Mouse (Mus musculus) gastrocnemius, postnatal 25 days (tissue): ENCODE data around the gene Ly6g5b. TPM values are rescaled to one million over a fixed set of nuclear protein-coding genes. Genes with fewer than 3 reads are reported as not detected.
"Not testable (repeated sequence)": the region's sequence is repeated elsewhere in the genome, so short reads cannot be mapped to it uniquely, and the experiment has no call there.

Experiments used
- DNase-seq: peaks from one replicate; pipeline ENCODE4 v3.0.0; 2022
- total RNA-seq, 2 experiments: library from RNA; stranded (reverse); gene quantifications; 1 replicate in 1 of 2; 2 replicates in 1 of 2; pipeline ENCODE4 v1.2.3; 2021

Gene Ly6g5b
- total RNA-seq, 2 experiments from 2014 or later: not detected

DNA sequence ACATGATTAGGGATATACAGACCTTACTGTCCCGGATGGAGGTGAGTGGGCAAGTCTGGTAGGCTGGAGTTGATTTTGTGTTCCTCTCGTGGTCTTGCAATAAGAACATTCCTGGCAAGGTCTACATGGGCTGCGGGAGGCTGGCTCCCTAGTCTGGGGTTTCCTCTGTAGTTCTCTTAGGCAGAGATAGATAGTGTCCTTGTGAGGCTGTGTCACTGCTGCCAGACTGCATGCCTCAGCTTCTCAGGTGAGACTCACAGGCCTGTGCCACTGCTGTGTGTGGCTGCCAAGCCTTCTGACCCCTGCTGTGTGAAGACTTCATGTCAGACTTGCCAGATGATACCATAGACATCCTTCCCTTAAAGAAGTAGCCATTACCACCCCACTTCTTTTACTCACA lies 24.0 kb upstream of the Ly6g5b start:
- DNase-seq: no peak

DNA sequence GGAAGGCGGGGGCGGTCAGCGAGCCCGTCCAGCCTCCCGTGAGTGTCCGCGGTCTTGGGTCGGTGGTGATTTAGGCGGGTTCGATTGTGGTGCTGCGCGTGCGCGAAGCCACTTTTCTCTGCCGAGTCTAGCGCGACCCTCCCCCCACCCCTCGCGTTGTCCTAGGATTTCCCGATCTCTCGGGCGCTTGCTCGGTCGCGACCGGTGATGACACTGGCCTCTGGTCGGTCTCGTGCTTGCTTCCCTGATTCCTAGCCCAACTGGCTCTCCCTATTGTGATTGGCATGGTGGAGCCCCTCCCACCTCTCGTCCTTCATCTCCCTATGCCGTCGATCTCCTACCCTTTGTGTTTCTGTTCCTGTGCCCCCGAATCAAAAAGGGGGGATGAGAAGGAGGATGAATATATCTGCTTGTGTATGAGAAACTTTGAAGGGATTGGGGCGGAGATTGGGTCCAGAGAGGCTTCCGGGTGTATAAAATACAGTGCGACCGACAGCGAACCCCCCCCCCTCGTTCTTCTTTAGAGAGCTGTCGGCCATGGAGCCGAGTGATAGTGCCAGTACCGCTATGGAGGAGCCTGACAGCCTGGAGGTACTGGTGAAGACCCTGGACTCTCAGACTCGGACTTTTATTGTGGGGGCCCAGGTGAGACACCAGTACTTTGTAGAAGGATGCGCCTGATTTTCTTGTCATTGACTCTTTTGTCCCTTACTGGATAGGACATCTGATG lies 20.5 kb upstream of the Ly6g5b start:
- no peak for DNase-seq

GRCm38 (mm10) chr17:35134801-35135590 lies 19.8 kb upstream of the Ly6g5b start, which contains the start of gene Bag6:
Gene Bag6, plus strand, starts transcription at chr17:35135178.
- peak; percentile 92 for DNase-seq

GRCm38 (mm10) chr17:35133517-35133916 lies 18.3 kb upstream of the Ly6g5b start:
- DNase-seq: no peak

DNA sequence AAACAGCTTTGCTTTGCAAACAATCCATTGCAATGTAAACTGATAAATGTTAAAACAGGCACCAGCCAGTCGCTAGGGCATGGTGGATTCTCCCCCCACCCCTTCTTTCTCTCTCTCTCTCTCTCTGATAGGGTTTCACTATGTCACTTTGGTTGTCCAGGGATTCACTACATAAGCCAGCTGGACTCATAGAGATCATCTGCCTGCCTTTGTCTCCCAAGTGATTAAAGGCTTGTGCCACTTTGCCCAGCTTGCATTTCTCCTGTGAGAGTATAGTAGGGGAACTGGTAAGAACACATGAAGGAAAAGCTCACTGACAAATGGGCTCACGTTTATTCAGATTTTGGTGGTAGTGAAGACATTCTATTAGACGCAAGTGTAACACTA lies 16.9 kb upstream of the Ly6g5b start:
- DNase-seq: no peak

GRCm38 (mm10) chr17:35131500-35132173 lies 16.4 kb upstream of the Ly6g5b start, which contains the start of gene Apom:
Gene Apom, minus strand, starts transcription at chr17:35132050.
- no peak for DNase-seq

DNA sequence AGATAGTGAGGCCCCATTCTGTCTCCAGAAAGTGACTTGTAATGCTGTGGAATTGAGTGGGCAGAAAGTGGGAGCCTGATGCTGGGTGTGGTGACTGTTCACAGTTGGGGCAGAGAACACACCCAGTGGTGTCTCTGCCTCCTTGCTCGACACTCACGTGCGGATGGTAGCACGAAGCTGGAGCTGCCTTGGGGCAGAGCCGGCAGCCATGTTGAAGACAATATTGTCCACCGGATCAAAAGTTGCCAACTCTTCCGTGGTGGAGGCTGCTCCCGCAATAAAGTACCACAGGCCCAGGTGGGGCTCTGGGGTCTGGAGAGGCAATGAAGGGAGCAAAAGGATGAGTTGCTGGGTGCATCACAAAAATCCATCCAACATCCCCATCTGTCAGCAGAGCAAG lies 15.8 kb upstream of the Ly6g5b start:
- no peak for DNase-seq

- no peak for DNase-seq
These were observed 13.8 kb upstream of the Ly6g5b start for GRCm38 (mm10) chr17:35128996-35129395.

GRCm38 (mm10) chr17:35127017-35127416 lies 11.8 kb upstream of the Ly6g5b start:
- DNase-seq: no peak

DNA sequence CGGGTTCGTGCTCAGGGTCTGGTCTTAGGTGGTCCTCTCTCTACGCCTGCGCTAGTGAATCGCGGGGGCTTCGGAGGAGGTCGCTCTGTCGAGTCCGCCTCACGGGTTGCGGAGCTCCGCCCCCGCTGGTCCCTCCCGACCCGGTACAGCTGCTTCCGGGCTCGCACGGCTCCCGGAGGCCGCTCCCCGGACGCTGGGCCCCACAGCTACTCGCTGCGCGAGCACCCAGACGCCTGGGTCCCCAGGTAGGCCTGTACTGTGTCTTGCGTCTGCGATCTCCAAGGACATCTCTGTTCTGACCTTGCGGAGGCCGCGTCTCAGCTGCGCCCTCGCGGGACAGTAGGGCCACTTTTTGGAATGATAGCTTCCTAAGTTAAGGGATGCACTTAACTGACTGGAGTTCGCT lies 11.0 kb upstream of the Ly6g5b start, which contains the start of gene D17H6S53E:
Gene D17H6S53E, plus strand, starts transcription at position 168 of the 406 bp plus-strand sequence.
- peak; percentile 73 for DNase-seq

GRCm38 (mm10) chr17:35125578-35125977 lies 10.3 kb upstream of the Ly6g5b start:
- DNase-seq: no peak

DNA sequence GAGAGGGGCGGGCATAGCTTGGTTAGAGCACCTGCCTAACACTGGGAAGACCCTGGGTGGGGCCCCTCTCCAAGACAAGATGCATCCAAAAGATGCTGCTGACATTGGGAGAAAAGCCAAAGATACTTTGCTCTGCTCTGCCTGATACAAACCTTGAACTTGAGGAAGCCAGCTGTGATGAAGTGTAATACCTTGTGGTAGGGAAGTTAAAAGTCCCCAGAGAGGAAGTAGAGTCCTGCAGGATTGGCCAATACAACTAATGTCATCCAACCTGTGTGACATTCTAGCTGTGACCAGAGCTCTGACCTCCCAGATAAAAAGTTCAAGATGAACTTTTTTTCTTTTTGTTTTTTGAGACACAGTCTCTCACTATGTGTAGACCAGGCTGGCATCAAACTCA lies 9.9 kb upstream of the Ly6g5b start:
- no peak for DNase-seq

- not testable (repeated sequence) for DNase-seq
These were observed 9.2 kb upstream of the Ly6g5b start for GRCm38 (mm10) chr17:35124261-35124896.

- DNase-seq: not testable (repeated sequence)
These were observed 8.1 kb upstream of the Ly6g5b start for GRCm38 (mm10) chr17:35123287-35123686.

- no peak for DNase-seq
These were observed 6.7 kb upstream of the Ly6g5b start, which contains the start of gene Csnk2b for GRCm38 (mm10) chr17:35121871-35122303. Gene Csnk2b, minus strand, starts transcription at chr17:35122053.

GRCm38 (mm10) chr17:35121143-35121799 lies 6.0 kb upstream of the Ly6g5b start, which contains the start of gene Gpank1:
Gene Gpank1, plus strand, starts transcription at chr17:35121455.
- DNase-seq: peak; percentile 99

- no peak for DNase-seq
These were observed 5.5 kb upstream of the Ly6g5b start for GRCm38 (mm10) chr17:35120745-35121142.

DNA sequence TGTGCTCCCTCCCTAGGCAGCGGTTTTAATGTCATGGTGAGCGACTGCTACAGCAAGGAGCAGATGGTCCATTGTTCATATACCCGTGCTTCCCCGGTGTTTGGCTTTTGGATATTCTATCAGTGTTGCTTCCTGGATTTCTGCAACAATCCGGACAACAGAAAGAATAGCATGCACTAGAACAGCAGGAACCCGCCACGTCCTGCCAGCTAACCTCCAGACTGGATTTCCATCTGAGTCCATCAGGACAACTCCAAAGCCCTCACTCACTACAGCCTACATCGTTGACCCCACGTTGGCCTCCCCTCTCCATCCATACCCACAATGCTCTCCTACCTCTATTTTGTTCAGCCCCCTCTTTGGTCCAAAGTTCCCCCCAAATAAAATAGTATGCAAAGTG lies 3.5 kb downstream of the Ly6g5b start:
- DNase-seq: no peak

- DNase-seq: no peak
These were observed 7.1 kb downstream of the Ly6g5b start, which contains the start of gene Ly6g5c for GRCm38 (mm10) chr17:35108097-35108496. Gene Ly6g5c, plus strand, starts transcription at chr17:35108279.

DNA sequence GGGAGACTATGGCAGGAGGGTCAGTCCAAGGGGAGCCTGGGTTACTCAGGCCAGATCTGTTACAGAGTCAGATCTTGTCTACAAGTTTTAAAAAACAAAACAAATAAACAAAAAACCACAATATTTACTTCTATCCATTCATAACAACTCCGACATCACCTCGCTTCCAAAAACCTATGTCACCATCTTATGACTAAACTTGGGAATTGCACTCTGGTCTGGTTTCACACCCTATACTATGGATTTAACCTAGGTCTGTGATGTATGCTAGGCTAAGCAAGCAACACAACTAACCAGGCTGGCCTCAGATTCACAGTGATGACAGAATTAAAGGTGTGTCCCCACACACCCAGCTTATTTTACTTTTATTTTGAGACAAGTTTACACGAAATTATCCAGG lies 8.7 kb downstream of the Ly6g5b start:
- no peak for DNase-seq

DNA sequence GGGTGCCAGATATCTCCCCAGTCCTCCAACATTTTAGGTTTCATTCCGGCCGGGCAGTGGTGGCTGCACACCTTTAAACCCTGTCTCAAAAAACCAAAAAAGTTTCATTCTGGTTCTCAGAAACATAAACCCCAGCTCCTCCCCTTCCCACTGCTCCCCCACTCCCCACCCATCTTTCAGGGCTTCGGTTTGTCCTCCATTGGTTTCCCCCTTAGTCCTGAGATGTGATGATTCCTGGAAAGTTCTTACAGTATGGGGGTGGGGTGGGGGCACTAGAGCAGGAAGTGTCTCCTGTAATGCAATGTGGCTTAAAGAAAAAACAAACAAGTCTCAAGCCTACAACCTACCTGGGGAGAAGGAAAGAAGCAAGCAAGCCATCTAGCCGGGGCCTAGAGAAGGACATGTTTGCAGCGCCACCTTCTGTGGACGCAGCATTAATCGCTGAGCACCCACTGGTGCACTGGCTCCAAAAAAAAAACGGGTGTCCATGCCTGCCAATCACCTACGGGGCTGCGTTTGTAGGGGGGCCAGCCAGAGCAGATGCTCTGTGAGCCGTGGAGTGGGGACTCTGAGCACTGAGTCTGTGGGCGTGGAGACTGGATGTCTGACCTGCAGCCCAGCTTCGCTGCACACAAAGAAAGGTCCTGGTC lies 9.4 kb downstream of the Ly6g5b start:
- no peak for DNase-seq
